Mouse (Mus musculus): ENCODE measurements around the gene Slc5a4a.

Slc5a4a gene

DNA sequence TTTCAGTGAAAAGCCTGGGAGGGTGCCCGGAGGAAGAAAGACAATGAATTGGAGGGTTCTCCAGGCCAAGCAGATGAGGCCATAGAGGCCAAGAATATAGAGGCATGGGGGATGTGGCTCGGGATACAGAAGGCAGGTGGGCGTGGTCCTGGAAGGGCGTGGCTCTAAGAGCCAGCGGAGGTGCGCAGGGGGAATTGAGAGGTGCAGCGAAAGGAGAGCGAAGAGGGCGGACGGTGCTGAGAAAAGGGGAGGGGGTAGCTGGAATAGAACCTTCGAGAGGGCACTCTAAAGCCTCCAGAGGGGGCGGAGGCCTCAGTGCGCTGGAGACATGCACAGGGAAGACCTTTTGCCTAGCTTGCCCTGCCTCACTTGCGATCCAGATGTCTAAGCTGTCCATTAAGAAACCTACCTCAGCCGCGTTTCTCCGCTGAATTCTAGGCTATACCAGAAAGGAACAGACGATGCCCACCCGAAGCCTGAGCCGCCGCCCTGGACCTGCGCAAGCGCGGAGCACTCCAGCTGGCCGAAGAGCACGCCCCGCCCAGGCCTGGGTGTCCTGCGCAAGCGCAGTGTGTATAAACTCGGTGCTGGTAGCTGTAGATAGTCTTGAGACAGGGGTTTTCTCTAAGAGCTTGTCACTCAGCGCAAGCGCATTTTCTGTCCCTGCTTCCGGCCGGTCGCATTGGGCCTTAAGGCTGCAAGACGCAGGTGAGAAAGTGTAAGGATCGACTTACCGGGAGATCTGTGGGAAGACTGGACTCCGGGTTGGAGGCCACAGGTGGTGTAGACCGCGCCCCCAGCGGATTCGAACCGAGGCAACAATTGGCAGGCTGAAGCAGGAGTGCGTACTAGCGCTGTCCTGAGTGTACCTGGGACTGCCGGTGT, 90.3 kb downstream of the Slc5a4a start, which contains the start of gene Prmt2:
TSS of gene Prmt2 (minus strand) at position 525 of the 885 bp plus-strand sequence.
- Histone ChIP-seq H3K4me3 (replicated peaks; ENCODE audit: low read length) (peak within 1 kb of the TSS; percentile 83), H3K9me3 (ENCODE audit: low read length) (no peaks in the 10 kb centered on the region), H3K27me3 (ENCODE audit: insufficient read depth, low read length) (peaks cover 13% of the 10 kb centered on the region), H3K4me1 (replicated peaks; ENCODE audit: low read depth, low read length) (peaks cover 14% of the 10 kb centered on the region), H3K36me3 (ENCODE audit: insufficient read depth, low read length) (no peaks in the 10 kb centered on the region)
- TF ChIP-seq CTCF (conservative IDR thresholded peaks at IDR 0.05; ENCODE audit: low read length) (no peak), POU5F1 (IDR thresholded peaks at IDR 0.05; ENCODE audit: borderline replicate concordance, low read length) (no peak), NANOG (IDR thresholded peaks at IDR 0.05; ENCODE audit: borderline replicate concordance, low read length) (no peak)

Measured in E14TG2a.4 (cell line).